Mouse (Mus musculus) bone marrow, adult 2 months (tissue): ENCODE measurements around the gene Adam22.

Source experiments
- CTCF ChIP-seq: fragments of 200-500 bp; IDR thresholded peaks from 2 replicates; pipeline ENCODE4 v1.5.1; 2011; ENCODE audit warnings: low read length, control low read depth; ENCODE audit not compliant: control insufficient read depth, insufficient read depth
- POLR2A ChIP-seq: fragments of 200-500 bp; IDR thresholded peaks from 2 replicates; pipeline ENCODE4 v1.6.1; 2011; ENCODE audit warnings: low read depth, mild to moderate bottlenecking, control low read depth, low read length, borderline replicate concordance; ENCODE audit not compliant: control insufficient read depth

- TF ChIP-seq CTCF (no peak), POLR2A (no peak)
Observed at GRCm38 (mm10) chr5:8349557-8349956, 18.4 kb downstream of the Adam22 start.
